Mouse (Mus musculus) heart, embryonic 14.5 days (tissue): ENCODE measurements at regions not wholly inside any gene's neighbourhood (a gene's known extent, or its start where the extent isn't known, plus 50 kb on each side); places are given as distances from the start of the nearest gene placed in this dataset.

Source experiments
- ATAC-seq: fragments of 200-750 bp; cut with Nextera tagmentation; 2 replicates; pipeline ENCODE4 v1.8.0; 2017; ENCODE audit warnings: low read depth, moderate TSS enrichment; ENCODE audit not compliant: insufficient number of reproducible peaks, insufficient read depth, low FRiP score
- H3K27ac ChIP-seq, 2 experiments: fragments of 200-500 bp in 1 of 2; fragments of 300-500 bp in 1 of 2; sonication (generic) in 1 of 2; replicated peaks in 1 of 2; 2 replicates each; pipeline ENCODE4 v1.5.1; 2012 to 2014; ENCODE audit warnings: low read depth in 2 of 2, low read length in 2 of 2, control low read depth in 1 of 2, mild to moderate bottlenecking in 1 of 2, mixed read lengths in 1 of 2; ENCODE audit not compliant: control insufficient read depth in 1 of 2, insufficient read depth in 1 of 2
- H3K27me3 ChIP-seq: fragments of 300-500 bp; sonication (generic); 2 replicates; pipeline ENCODE4 v1.6.1; 2014; ENCODE audit warnings: mild to moderate bottlenecking, low read length, control low read depth; ENCODE audit not compliant: control insufficient read depth, insufficient read depth
- H3K36me3 ChIP-seq: fragments of 300-500 bp; sonication (generic); 2 replicates; pipeline ENCODE4 v1.6.1; 2014; ENCODE audit warnings: mild to moderate bottlenecking, control low read depth, low read length, mixed read lengths; ENCODE audit not compliant: control insufficient read depth, insufficient read depth
- H3K4me1 ChIP-seq, 2 experiments: fragments of 200-500 bp in 1 of 2; fragments of 300-500 bp in 1 of 2; sonication (generic) in 1 of 2; 2 replicates each; pipeline ENCODE4 v1.6.1; 2012 to 2014; ENCODE audit warnings: low read length in 2 of 2, control low read depth in 1 of 2, mixed read lengths in 1 of 2; ENCODE audit not compliant: control insufficient read depth in 2 of 2, insufficient read depth in 2 of 2
- H3K4me2 ChIP-seq: fragments of 300-500 bp; sonication (generic); 2 replicates; pipeline ENCODE4 v1.6.1; 2014; ENCODE audit warnings: mild to moderate bottlenecking, low read length
- H3K4me3 ChIP-seq, 2 experiments: fragments of 200-500 bp in 1 of 2; fragments of 300-500 bp in 1 of 2; sonication (generic) in 1 of 2; 2 replicates each; pipeline ENCODE4 v1.5.1; 2012 to 2014; ENCODE audit warnings: low read length in 2 of 2, mild to moderate bottlenecking in 2 of 2, control low read depth in 1 of 2, low read depth in 1 of 2, moderate library complexity in 1 of 2; ENCODE audit not compliant: control insufficient read depth in 1 of 2, insufficient read depth in 1 of 2
- H3K9ac ChIP-seq: fragments of 300-500 bp; sonication (generic); 2 replicates; pipeline ENCODE4 v1.6.1; 2014; ENCODE audit warnings: mild to moderate bottlenecking, low read length
- H3K9me3 ChIP-seq: fragments of 300-500 bp; sonication (generic); 2 replicates; pipeline ENCODE4 v1.6.1; 2016; ENCODE audit warnings: low read length, control low read depth; ENCODE audit not compliant: control insufficient read depth
- WGBS: fragments of 180-500 bp; shearing (Covaris S2); extraction: QIAGEN DNeasy Blood & Tissue Kit; methylation state at CpG from one replicate; pipeline ENCODE4 v1.1.7; 2014; 5-methylcytosine and 5-hydroxymethylcytosine counted together

DNA sequence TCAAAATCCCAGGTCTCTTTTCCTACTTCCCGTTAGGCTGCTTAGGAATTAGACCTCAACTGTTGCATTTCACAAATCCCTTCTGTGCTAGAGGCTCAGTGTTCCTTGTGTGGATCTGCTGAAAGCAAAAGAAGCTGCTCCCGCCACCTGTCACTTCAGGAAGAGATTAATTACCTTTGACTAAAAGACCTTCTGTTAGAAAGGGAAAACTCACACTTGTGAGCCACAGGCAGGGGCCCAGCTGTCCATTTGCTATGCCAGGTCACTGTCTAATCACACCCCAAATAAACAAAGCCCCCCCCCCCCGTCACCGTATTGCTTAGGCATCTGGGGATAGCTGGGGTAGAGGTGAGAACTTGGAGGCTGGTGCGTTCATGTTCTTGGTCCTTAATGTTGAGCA is 112.9 kb upstream of the Wscd1 start:
- Histone ChIP-seq H3K4me3 (no peak overlapping the region), H3K4me2 (no peak overlapping the region), H3K27ac (no peak overlapping the region), H3K4me1 (no peaks in the 10 kb centered on the region), H3K9ac (no peak overlapping the region), H3K9me3 (no peaks in the 10 kb centered on the region), H3K36me3 (no peaks in the 10 kb centered on the region), H3K27me3 (no peaks in the 10 kb centered on the region)
- ATAC-seq: no peak
- WGBS: 25% methylated on average over 5 of the region's 5 CpGs

DNA sequence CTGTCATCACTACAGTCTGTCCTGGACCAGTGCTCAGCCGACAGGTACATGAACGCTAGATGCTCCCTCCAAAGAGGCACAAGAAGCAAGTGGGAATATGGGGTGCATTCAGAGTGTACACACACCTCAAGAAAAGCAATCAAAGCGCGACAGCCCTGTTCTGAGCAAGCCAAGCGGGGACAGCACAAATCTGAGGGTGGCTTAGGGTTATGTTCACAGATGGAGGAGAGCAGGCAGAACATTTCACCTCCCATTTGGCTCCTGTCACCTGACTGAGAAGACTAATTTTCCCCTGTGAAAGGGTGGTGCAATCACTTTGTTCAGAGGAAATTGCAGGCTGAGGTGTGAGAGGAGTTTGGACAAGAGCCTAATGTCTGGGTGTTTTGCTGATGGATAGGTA is 106.8 kb upstream of the Wscd1 start:
- H3K27me3 ChIP-seq: no peaks in the 10 kb centered on the region
- no peak overlapping the region for H3K4me3 ChIP-seq
- no peak for ATAC-seq
- no peak overlapping the region for H3K27ac ChIP-seq
- H3K36me3 ChIP-seq: no peaks in the 10 kb centered on the region
- no peaks in the 10 kb centered on the region for H3K9me3 ChIP-seq
- no peak overlapping the region for H3K4me2 ChIP-seq
- no peak overlapping the region for H3K9ac ChIP-seq
- H3K4me1 ChIP-seq: no peaks in the 10 kb centered on the region
- 79% methylated on average over 5 of the region's 5 CpGs for WGBS

DNA sequence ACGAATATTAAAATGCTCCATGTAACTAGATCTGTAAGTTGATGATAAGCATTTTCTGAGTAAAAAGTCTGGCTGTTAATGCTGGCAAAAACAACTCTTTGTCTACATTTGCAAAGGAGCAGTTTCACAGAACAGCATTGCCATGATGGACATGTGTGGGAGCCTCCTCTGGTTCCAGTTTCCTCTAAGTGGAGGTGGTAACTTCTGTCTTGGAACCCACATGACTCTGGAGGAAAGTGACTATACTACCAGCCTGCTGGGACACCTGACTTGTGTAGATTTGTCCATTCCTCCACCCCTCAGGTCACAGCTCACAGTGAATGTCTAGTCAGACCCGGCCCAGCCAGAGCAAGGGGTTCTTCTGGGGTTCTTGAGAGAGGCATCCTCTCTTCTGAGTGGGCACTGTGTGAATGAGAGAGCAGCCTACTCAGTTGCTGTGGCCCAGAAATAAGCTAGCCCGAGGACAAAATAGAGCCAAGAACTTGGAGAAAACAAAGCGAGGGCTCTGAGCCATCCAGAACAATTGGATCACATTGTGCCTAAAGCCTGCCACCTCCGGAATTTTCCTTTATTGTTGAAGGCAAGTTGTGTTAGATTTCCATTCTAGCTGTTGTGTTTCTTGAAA is 97.9 kb upstream of the Wscd1 start:
- WGBS: 75% methylated on average over 5 of the region's 5 CpGs
- Histone ChIP-seq H3K4me2 (no peak overlapping the region), H3K4me3 (no peak overlapping the region), H3K9me3 (0 out of 2 replicates have a peak, but pooled peaks cover 3% of the 10 kb centered on the region), H3K9ac (no peak overlapping the region), H3K36me3 (no peaks in the 10 kb centered on the region), H3K27ac (no peak overlapping the region), H3K4me1 (no peaks in the 10 kb centered on the region), H3K27me3 (no peaks in the 10 kb centered on the region)
- no peak for ATAC-seq

DNA sequence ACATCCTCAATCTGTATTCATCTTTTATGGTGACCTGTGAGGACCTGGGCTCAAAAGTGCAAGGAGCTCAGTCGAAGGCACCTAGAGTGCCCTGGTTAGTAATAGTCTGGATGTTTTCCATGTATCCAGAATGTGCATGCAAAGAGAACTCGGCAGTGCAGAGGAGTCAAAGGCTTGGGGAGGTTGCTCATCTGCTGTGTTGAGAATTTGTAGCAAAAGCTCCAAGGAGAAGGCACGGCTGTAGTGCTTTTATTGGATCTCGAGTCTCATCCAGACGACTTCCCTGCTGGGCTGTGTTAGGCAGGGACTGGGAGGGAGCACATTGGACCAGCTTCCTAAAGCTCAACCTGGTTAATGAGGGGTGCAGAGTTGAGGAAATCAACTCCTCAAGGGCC is 97.3 kb upstream of the Wscd1 start:
- H3K9me3 ChIP-seq: 0 out of 2 replicates have a peak, but pooled peaks cover 3% of the 10 kb centered on the region
- no peak overlapping the region for H3K4me3 ChIP-seq
- no peak overlapping the region for H3K9ac ChIP-seq
- no peak for ATAC-seq
- H3K4me1 ChIP-seq: no peaks in the 10 kb centered on the region
- H3K27me3 ChIP-seq: no peaks in the 10 kb centered on the region
- 69% methylated on average over 5 of the region's 5 CpGs for WGBS
- H3K27ac ChIP-seq: no peak overlapping the region
- no peak overlapping the region for H3K4me2 ChIP-seq
- H3K36me3 ChIP-seq: no peaks in the 10 kb centered on the region

DNA sequence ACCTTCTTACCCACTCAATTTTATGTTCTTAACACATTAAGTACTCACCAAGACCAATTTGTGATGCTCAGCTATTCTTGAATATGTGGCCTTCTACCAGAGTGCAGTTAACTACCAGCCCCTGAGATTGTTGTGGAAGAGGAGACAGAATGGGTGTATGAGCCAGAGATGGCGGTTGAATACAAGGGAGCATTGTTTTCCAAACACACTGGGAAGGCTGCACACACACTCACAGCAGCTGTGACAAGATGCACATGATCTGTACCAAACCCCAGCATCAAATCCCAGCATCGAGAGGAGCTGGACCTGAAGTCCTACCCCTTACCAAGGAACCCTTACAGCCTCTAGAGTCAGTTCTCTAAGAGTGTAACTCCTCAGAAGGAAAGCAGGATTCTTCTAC is 91.4 kb upstream of the Wscd1 start:
- Histone ChIP-seq H3K4me2 (no peak overlapping the region), H3K9me3 (0 out of 2 replicates have a peak, but pooled peaks cover 3% of the 10 kb centered on the region), H3K36me3 (no peaks in the 10 kb centered on the region), H3K9ac (no peak overlapping the region), H3K4me3 (no peak overlapping the region), H3K27ac (no peak overlapping the region), H3K27me3 (no peaks in the 10 kb centered on the region), H3K4me1 (no peaks in the 10 kb centered on the region)
- no peak for ATAC-seq
- 69% methylated on average over 2 of the region's 2 CpGs for WGBS

DNA sequence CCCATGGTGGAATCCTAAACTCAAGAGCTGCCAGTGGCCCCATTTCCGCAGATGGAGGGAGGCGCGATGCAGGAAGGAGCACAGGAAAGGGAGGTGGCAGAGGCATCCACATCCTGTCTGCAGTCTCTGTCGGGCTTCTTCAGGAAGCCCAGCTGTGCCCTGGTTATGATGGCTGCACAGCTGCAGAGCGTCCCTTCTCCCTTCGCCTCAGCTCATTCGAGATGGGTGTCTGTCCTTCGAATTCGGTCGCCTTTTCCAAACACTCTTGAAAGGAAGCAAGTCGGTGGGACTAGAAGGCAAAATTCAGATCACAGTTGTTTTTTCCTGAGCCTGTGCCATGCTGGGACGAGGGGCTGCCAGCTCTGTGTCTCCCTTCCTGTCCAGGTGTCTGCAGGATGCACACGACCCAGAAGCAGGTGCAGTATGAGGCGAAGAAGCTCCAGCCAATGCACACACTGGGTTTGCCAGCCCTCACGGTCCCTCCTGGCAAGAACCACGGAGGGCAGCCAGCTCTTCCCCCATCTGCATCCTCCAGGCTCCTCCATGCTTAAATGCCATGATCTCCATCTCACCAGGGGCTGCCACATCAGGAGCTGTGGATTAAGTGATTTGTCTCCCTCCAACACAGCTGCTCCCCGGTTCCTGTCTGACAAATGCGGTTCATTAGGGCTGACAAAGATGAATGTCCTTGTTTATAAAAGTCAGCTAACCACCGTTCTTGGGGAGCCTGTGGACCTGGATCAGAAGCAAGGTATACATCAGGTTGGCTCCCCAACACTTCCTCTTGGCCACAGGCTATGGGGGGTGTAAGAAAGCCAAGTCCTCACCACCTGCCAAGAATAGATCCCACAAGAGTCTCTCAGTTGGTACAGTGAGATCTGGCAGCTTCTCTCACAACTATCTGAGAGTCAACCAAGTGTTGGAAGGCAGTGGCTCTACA is 79.3 kb upstream of the Wscd1 start:
- Histone ChIP-seq H3K36me3 (no peaks in the 10 kb centered on the region), H3K27ac (no peak overlapping the region), H3K27me3 (no peaks in the 10 kb centered on the region), H3K9me3 (no peaks in the 10 kb centered on the region), H3K9ac (no peak overlapping the region), H3K4me2 (no peak overlapping the region), H3K4me3 (no peak overlapping the region), H3K4me1 (peaks cover 0 to 2% of the 10 kb centered on the region in 2 experiments; a peak in 1 of 4 replicates)
- no peak for ATAC-seq
- WGBS: 64% methylated on average over 19 of the region's 19 CpGs

DNA sequence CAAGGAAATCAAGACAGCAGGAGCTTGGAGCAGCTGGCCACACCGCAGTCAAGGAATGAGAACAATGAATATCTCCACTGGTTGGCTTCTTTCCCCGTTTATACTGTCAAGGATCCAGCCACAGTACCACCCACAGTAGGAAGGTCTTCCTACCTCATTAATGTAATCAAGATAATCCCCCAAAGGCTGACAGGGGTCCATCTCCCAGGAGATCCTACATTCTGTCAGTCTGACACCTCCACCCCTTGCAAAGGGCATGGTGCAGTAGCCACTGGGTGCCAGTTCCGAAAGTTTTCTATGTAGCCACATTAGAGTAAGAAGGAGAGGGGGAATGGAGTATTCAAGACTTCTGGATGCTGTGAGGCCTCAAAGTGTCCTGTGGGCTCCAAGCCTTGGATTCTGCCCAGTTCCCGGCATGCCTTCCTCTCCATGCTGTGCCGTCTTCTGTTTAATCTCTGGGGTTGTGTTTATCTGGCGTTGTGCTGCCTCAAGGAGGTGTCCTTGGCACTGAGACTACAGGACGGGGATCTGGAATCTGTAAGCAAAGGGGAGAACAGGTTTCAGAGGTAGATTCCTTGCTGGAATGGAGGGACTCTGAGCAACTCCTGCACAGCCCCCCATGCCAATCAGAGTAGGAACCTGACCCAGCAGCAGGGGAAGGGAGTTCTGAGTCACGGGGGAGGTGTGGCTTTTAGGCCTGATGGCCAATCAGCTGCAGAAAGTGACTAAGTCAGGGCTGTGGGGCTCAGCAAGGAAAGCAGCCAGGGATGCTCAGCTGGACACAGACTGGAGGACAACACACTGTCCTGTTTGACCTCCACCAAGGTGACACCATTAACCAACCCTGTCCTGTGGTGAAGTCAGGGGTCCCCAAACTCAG is 77.3 kb upstream of the Wscd1 start:
- Histone ChIP-seq H3K36me3 (no peaks in the 10 kb centered on the region), H3K27ac (no peak overlapping the region), H3K9ac (no peak overlapping the region), H3K4me3 (no peak overlapping the region), H3K27me3 (no peaks in the 10 kb centered on the region), H3K9me3 (no peaks in the 10 kb centered on the region), H3K4me1 (peaks cover 0 to 2% of the 10 kb centered on the region in 2 experiments; a peak in 1 of 4 replicates), H3K4me2 (no peak overlapping the region; the same call in 1 of the 2 replicates)
- WGBS: 17% methylated on average over 8 of the region's 8 CpGs
- no peak for ATAC-seq
